Mouse (Mus musculus): ENCODE results near the gene Prkcz. TPM values are rescaled to one million over a fixed set of nuclear protein-coding genes. Genes with fewer than 3 reads are reported as not detected.

The Prkcz gene
- polyA plus RNA-seq, 1 experiment from 2014 or later: 12.4 TPM

DNA sequence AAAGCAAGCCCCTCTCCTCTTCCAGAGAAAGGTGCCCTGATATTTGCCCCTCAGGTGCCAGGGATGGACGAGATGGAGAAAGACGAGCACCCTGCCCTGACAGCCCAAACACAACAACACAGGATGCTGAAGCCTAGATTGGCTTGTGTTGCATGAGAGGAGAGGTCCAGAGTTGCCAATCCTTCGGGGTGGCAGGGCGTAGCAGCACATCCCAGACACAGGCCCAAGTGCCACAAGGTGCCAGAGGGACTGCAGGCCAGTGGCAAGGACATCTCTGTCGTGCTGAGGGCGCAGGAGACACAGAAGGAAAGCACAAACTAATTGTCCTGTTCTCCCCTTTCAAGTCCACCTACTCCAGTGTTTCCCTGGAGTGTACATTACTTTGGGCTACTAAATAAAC, 147.0 kb downstream of the Prkcz start:
- H3K4me3 ChIP-seq: no peak overlapping the region
- no peak overlapping the region for H3K27ac ChIP-seq
- no peak overlapping the region for H3K4me2 ChIP-seq
- no peaks in the 10 kb centered on the region for H3K9me3 ChIP-seq
- peaks cover 19% of the 10 kb centered on the region for H3K36me3 ChIP-seq
- H3K27me3 ChIP-seq: no peaks in the 10 kb centered on the region
- H3K9ac ChIP-seq: peak overlapping the region; percentile 47; the same call in 1 of the 2 replicates
- WGBS: 77% methylated on average over 6 of the region's 6 CpGs
- H3K4me1 ChIP-seq: peaks cover 79% of the 10 kb centered on the region
- ATAC-seq (ENCODE audit: insufficient number of reproducible peaks, insufficient read depth, low FRiP score, low TSS enrichment, low read depth): no peak

GRCm38 (mm10) chr4:155213752-155214054, 147.5 kb downstream of the Prkcz start:
- H3K9me3 ChIP-seq: no peaks in the 10 kb centered on the region
- H3K4me1 ChIP-seq: peaks cover 79% of the 10 kb centered on the region
- H3K36me3 ChIP-seq: peaks cover 19% of the 10 kb centered on the region
- no peak overlapping the region for H3K4me3 ChIP-seq
- H3K27ac ChIP-seq: no peak overlapping the region
- ATAC-seq (ENCODE audit: insufficient number of reproducible peaks, insufficient read depth, low FRiP score, low TSS enrichment, low read depth): no peak
- no peak overlapping the region for H3K4me2 ChIP-seq
- 76% methylated on average over 6 of the region's 6 CpGs for WGBS
- no peaks in the 10 kb centered on the region for H3K27me3 ChIP-seq
- no peak overlapping the region for H3K9ac ChIP-seq

- Histone ChIP-seq H3K36me3 (peaks cover 15% of the 10 kb centered on the region), H3K27me3 (no peaks in the 10 kb centered on the region), H3K4me2 (no peak overlapping the region), H3K9me3 (no peaks in the 10 kb centered on the region), H3K4me3 (no peak overlapping the region), H3K9ac (no peak overlapping the region), H3K4me1 (peaks cover 79% of the 10 kb centered on the region), H3K27ac (no peak overlapping the region)
- no peak for ATAC-seq (ENCODE audit: insufficient number of reproducible peaks, insufficient read depth, low FRiP score, low TSS enrichment, low read depth)
- WGBS: 70% methylated on average over 9 of the region's 9 CpGs
Measured at GRCm38 (mm10) chr4:155213052-155213751, 148.0 kb downstream of the Prkcz start.

Other genes with a start within 250 kb of the Prkcz start
- gene Ski, start 138.8 kb downstream of the Prkcz start, polyA plus RNA-seq (2015; fragmentation: Nextera tagmentation; extraction: Ambion mirVana): 21.5 and 24.9 TPM in 2 replicates
- gene Faap20, start 111.6 kb downstream of the Prkcz start, polyA plus RNA-seq (2015; fragmentation: Nextera tagmentation; extraction: Ambion mirVana): 77.4 and 80.0 TPM in 2 replicates
- gene Gabrd, start 36.8 kb upstream of the Prkcz start, polyA plus RNA-seq (2015; fragmentation: Nextera tagmentation; extraction: Ambion mirVana): not detected in 2 replicates
- gene Cfap74, start 47.8 kb upstream of the Prkcz start, polyA plus RNA-seq (2015; fragmentation: Nextera tagmentation; extraction: Ambion mirVana): 3.8 and 4.7 TPM in 2 replicates
- 0.31 and 0.40 TPM in 2 replicates for gene Tmem52, start 107.8 kb upstream of the Prkcz start, polyA plus RNA-seq (2015; fragmentation: Nextera tagmentation; extraction: Ambion mirVana)
- 501 and 523 TPM in 2 replicates for gene Gnb1, start 130.0 kb upstream of the Prkcz start, polyA plus RNA-seq (2015; fragmentation: Nextera tagmentation; extraction: Ambion mirVana)
- 86.8 and 92.8 TPM in 2 replicates for gene Nadk, start 201.0 kb upstream of the Prkcz start, polyA plus RNA-seq (2015; fragmentation: Nextera tagmentation; extraction: Ambion mirVana)
- 10.5 and 11.1 TPM in 2 replicates for gene Slc35e2, start 240.1 kb upstream of the Prkcz start, polyA plus RNA-seq (2015; fragmentation: Nextera tagmentation; extraction: Ambion mirVana)